Mouse (Mus musculus): ENCODE measurements at regions not wholly inside any gene's neighbourhood (a gene's known extent, or its start where the extent isn't known, plus 50 kb on each side); places are given as distances from the start of the nearest gene placed in this dataset.

GRCm38 (mm10) chr7:123861706-123862105, 121.0 kb upstream of the Hs3st4 start:
- intact Hi-C loops (cut with DNase I): loop anchor here (5.0 kb wide), 1 partner anchor 104 kb away; no protein-coding TSS in a partner anchor

GRCm38 (mm10) chr7:123896759-123897444, 85.8 kb upstream of the Hs3st4 start:
- intact Hi-C loops (cut with DNase I): no loop called here
- no peak for DNase-seq (ENCODE audit: low spot score in 2 of 2)

More at GRCm38 (mm10) chr7:123861706-123862105, 121.0 kb upstream of the Hs3st4 start:
- peak in 1 of 2 experiments; percentile 67 for DNase-seq (ENCODE audit: low spot score in 2 of 2)

GRCm38 (mm10) chr7:123907946-123908840, 74.5 kb upstream of the Hs3st4 start:
- DNase-seq (ENCODE audit: low spot score in 2 of 2): peak in 1 of 2 experiments; percentile 1
- intact Hi-C loops (cut with DNase I): no loop called here

GRCm38 (mm10) chr7:123921461-123921860, 61.2 kb upstream of the Hs3st4 start:
- intact Hi-C loops (cut with DNase I): no loop called here
- no peak for DNase-seq (ENCODE audit: low spot score in 2 of 2)

GRCm38 (mm10) chr7:123932486-123932885, 50.2 kb upstream of the Hs3st4 start:
- intact Hi-C loops (cut with DNase I): no loop called here
- no peak for DNase-seq (ENCODE audit: low spot score in 2 of 2)

Data from left cerebral cortex, postnatal 25 days (tissue).